Mouse (Mus musculus) forebrain, embryonic 12.5 days (tissue): Measurements from ENCODE around the gene Bclaf1. TPM values are rescaled to one million over a fixed set of nuclear protein-coding genes. Genes with fewer than 3 reads are reported as not detected.

Experiments
- ATAC-seq: fragments of 200-750 bp; cut with Nextera tagmentation; 2 replicates; pipeline ENCODE4 v1.8.0; 2017; ENCODE audit warnings: moderate TSS enrichment; ENCODE audit not compliant: low FRiP score
- H3K27ac ChIP-seq: fragments of 300-500 bp; sonication (generic); 2 replicates; pipeline ENCODE4 v1.5.1; 2016; ENCODE audit warnings: mild to moderate bottlenecking
- H3K27me3 ChIP-seq: fragments of 300-500 bp; sonication (generic); 2 replicates; pipeline ENCODE4 v1.6.1; 2016; ENCODE audit warnings: mild to moderate bottlenecking
- H3K36me3 ChIP-seq: fragments of 300-500 bp; sonication (generic); replicated peaks from 2 replicates; pipeline ENCODE4 v1.6.1; 2016; ENCODE audit warnings: mild to moderate bottlenecking
- H3K4me1 ChIP-seq: fragments of 300-500 bp; sonication (generic); 2 replicates; pipeline ENCODE4 v1.6.1; 2016
- H3K4me2 ChIP-seq: fragments of 300-500 bp; sonication (generic); 2 replicates; pipeline ENCODE4 v1.6.1; 2016; ENCODE audit warnings: mild to moderate bottlenecking, moderate library complexity
- H3K4me3 ChIP-seq: fragments of 300-500 bp; sonication (generic); replicated peaks from 2 replicates; pipeline ENCODE4 v1.5.1; 2016; ENCODE audit warnings: mild to moderate bottlenecking
- H3K9ac ChIP-seq: fragments of 300-500 bp; sonication (generic); 2 replicates; pipeline ENCODE4 v1.6.1; 2016; ENCODE audit warnings: mild to moderate bottlenecking
- H3K9me3 ChIP-seq: fragments of 300-500 bp; sonication (generic); 2 replicates; pipeline ENCODE4 v1.6.1; 2016
- WGBS: fragments of 180-500 bp; shearing (Covaris S2); methylation state at CpG from one replicate; pipeline ENCODE4 v1.1.7; 2016; 5-methylcytosine and 5-hydroxymethylcytosine counted together
- polyA plus RNA-seq: library from polyadenylated mRNA; unstranded; fragments of >200 nt; fragmentation: Nextera tagmentation; extraction: Ambion mirVana; gene quantifications from 2 replicates; pipeline ENCODE4 v1.2.1, GENCODE M21; 2016

The Bclaf1 gene
- polyA plus RNA-seq, 1 experiment from 2014 or later: 178 TPM

- Histone ChIP-seq H3K4me2 (no peak overlapping the region), H3K9ac (no peak overlapping the region), H3K4me3 (no peak overlapping the region), H3K4me1 (no peaks in the 10 kb centered on the region), H3K9me3 (no peaks in the 10 kb centered on the region), H3K27ac (no peak overlapping the region), H3K27me3 (no peaks in the 10 kb centered on the region), H3K36me3 (peaks cover 73% of the 10 kb centered on the region)
- ATAC-seq: no peak
- 90% methylated on average over 7 of the region's 7 CpGs for WGBS
These were observed 25.6 kb downstream of the Bclaf1 start for GRCm38 (mm10) chr10:20337872-20338271.

GRCm38 (mm10) chr10:20345736-20346135 is 33.5 kb downstream of the Bclaf1 start:
- Histone ChIP-seq H3K36me3 (peaks cover 37% of the 10 kb centered on the region), H3K9me3 (no peaks in the 10 kb centered on the region), H3K4me2 (no peak overlapping the region), H3K4me1 (peaks cover 15% of the 10 kb centered on the region), H3K9ac (no peak overlapping the region), H3K4me3 (no peak overlapping the region), H3K27me3 (no peaks in the 10 kb centered on the region), H3K27ac (no peak overlapping the region)
- ATAC-seq: no peak
- 92% methylated on average over 1 of the region's 1 CpGs for WGBS

GRCm38 (mm10) chr10:20347285-20348214 is 35.3 kb downstream of the Bclaf1 start, which contains the start of gene Mtfr2:
Mtfr2 (plus strand) TSS chr10:20347770.
- no peaks in the 10 kb centered on the region for H3K9me3 ChIP-seq
- peak; percentile 96 for ATAC-seq
- peaks cover 15% of the 10 kb centered on the region for H3K4me1 ChIP-seq
- H3K27me3 ChIP-seq: no peaks in the 10 kb centered on the region
- H3K36me3 ChIP-seq: peaks cover 27% of the 10 kb centered on the region
- H3K4me3 ChIP-seq: peak within 1 kb of the TSS; percentile 70
- 2% methylated on average over 50 of the region's 58 CpGs for WGBS
- no peak within 1 kb of the TSS for H3K27ac ChIP-seq
- peak within 1 kb of the TSS; percentile 69 for H3K4me2 ChIP-seq
- H3K9ac ChIP-seq: peak within 1 kb of the TSS; percentile 62

GRCm38 (mm10) chr10:20348894-20349293 is 36.6 kb downstream of the Bclaf1 start:
- peaks cover 15% of the 10 kb centered on the region for H3K4me1 ChIP-seq
- no peak overlapping the region for H3K4me3 ChIP-seq
- H3K9ac ChIP-seq: no peak overlapping the region
- H3K36me3 ChIP-seq: peaks cover 14% of the 10 kb centered on the region
- H3K4me2 ChIP-seq: peak overlapping the region; percentile 69
- H3K9me3 ChIP-seq: no peaks in the 10 kb centered on the region
- no peaks in the 10 kb centered on the region for H3K27me3 ChIP-seq
- WGBS: 97% methylated on average over 2 of the region's 2 CpGs
- ATAC-seq: no peak
- H3K27ac ChIP-seq: no peak overlapping the region

- Histone ChIP-seq H3K4me3 (no peak overlapping the region), H3K27me3 (no peaks in the 10 kb centered on the region), H3K4me2 (no peak overlapping the region), H3K36me3 (peaks cover 12% of the 10 kb centered on the region), H3K4me1 (no peaks in the 10 kb centered on the region), H3K27ac (no peak overlapping the region), H3K9me3 (no peaks in the 10 kb centered on the region), H3K9ac (no peak overlapping the region)
- 65% methylated on average over 10 of the region's 10 CpGs for WGBS
- ATAC-seq: no peak
These were observed 49.5 kb downstream of the Bclaf1 start for GRCm38 (mm10) chr10:20361542-20362449.

GRCm38 (mm10) chr10:20362450-20363118 is 50.3 kb downstream of the Bclaf1 start:
- no peaks in the 10 kb centered on the region for H3K9me3 ChIP-seq
- peaks cover 4% of the 10 kb centered on the region; the same call in 1 of the 2 replicates for H3K36me3 ChIP-seq
- H3K4me1 ChIP-seq: no peaks in the 10 kb centered on the region
- no peak overlapping the region for H3K9ac ChIP-seq
- 73% methylated on average over 4 of the region's 4 CpGs for WGBS
- no peaks in the 10 kb centered on the region for H3K27me3 ChIP-seq
- H3K4me2 ChIP-seq: no peak overlapping the region
- no peak for ATAC-seq
- no peak overlapping the region for H3K4me3 ChIP-seq
- H3K27ac ChIP-seq: no peak overlapping the region

- H3K36me3 ChIP-seq: no peaks in the 10 kb centered on the region
- no peaks in the 10 kb centered on the region for H3K4me1 ChIP-seq
- WGBS: 97% methylated on average over 5 of the region's 5 CpGs
- no peak overlapping the region for H3K27ac ChIP-seq
- no peak overlapping the region for H3K4me3 ChIP-seq
- no peaks in the 10 kb centered on the region for H3K9me3 ChIP-seq
- no peaks in the 10 kb centered on the region for H3K27me3 ChIP-seq
- H3K9ac ChIP-seq: no peak overlapping the region
- H3K4me2 ChIP-seq: no peak overlapping the region
- ATAC-seq: no peak
These were observed 59.8 kb downstream of the Bclaf1 start for GRCm38 (mm10) chr10:20372046-20372445.

GRCm38 (mm10) chr10:20377621-20378020 is 65.4 kb downstream of the Bclaf1 start:
- peaks cover 3% of the 10 kb centered on the region for H3K4me1 ChIP-seq
- H3K9me3 ChIP-seq: no peaks in the 10 kb centered on the region
- ATAC-seq: no peak
- WGBS: 95% methylated on average over 9 of the region's 9 CpGs
- H3K4me3 ChIP-seq: no peak overlapping the region
- no peaks in the 10 kb centered on the region for H3K36me3 ChIP-seq
- no peak overlapping the region for H3K27ac ChIP-seq
- no peak overlapping the region for H3K4me2 ChIP-seq
- H3K27me3 ChIP-seq: no peaks in the 10 kb centered on the region
- H3K9ac ChIP-seq: no peak overlapping the region

GRCm38 (mm10) chr10:20379071-20379735 is 66.9 kb downstream of the Bclaf1 start:
- H3K27ac ChIP-seq: no peak overlapping the region
- H3K4me1 ChIP-seq: peaks cover 9% of the 10 kb centered on the region
- no peak overlapping the region for H3K9ac ChIP-seq
- 78% methylated on average over 9 of the region's 9 CpGs for WGBS
- H3K4me2 ChIP-seq: no peak overlapping the region
- H3K9me3 ChIP-seq: no peaks in the 10 kb centered on the region
- no peaks in the 10 kb centered on the region for H3K27me3 ChIP-seq
- no peaks in the 10 kb centered on the region for H3K36me3 ChIP-seq
- H3K4me3 ChIP-seq: no peak overlapping the region
- ATAC-seq: no peak

- Histone ChIP-seq H3K27me3 (no peaks in the 10 kb centered on the region), H3K36me3 (no peaks in the 10 kb centered on the region), H3K4me1 (peaks cover 9% of the 10 kb centered on the region), H3K4me3 (no peak overlapping the region), H3K9me3 (no peaks in the 10 kb centered on the region), H3K4me2 (no peak overlapping the region), H3K9ac (no peak overlapping the region), H3K27ac (no peak overlapping the region)
- WGBS: 85% methylated on average over 3 of the region's 3 CpGs
- no peak for ATAC-seq
These were observed 68.5 kb downstream of the Bclaf1 start for GRCm38 (mm10) chr10:20380798-20381197.

- Histone ChIP-seq H3K27ac (no peak overlapping the region), H3K4me2 (no peak overlapping the region), H3K4me3 (no peak overlapping the region), H3K4me1 (peaks cover 9% of the 10 kb centered on the region), H3K36me3 (no peaks in the 10 kb centered on the region), H3K27me3 (no peaks in the 10 kb centered on the region), H3K9ac (no peak overlapping the region), H3K9me3 (no peaks in the 10 kb centered on the region)
- 82% methylated on average over 3 of the region's 3 CpGs for WGBS
- ATAC-seq: no peak
These were observed 69.1 kb downstream of the Bclaf1 start for GRCm38 (mm10) chr10:20381352-20381751.
